Mouse (Mus musculus) brain, embryonic 14.5 days (tissue): ENCODE measurements around the gene Apoc1.

ENCODE experiments used
- CTCF ChIP-seq: fragments of 200-500 bp; IDR thresholded peaks from 2 replicates; pipeline ENCODE4 v1.5.1; 2012; ENCODE audit warnings: inconsistent platforms, mild to moderate bottlenecking, moderate library complexity, borderline replicate concordance; ENCODE audit not compliant: insufficient read depth, insufficient read length; ENCODE audit errors: extremely low read depth
- POLR2A ChIP-seq: fragments of 200-500 bp; IDR thresholded peaks from 2 replicates; pipeline ENCODE4 v1.6.1; 2012; ENCODE audit warnings: mild to moderate bottlenecking, inconsistent platforms, borderline replicate concordance; ENCODE audit not compliant: poor library complexity, insufficient read depth, insufficient read length, severe bottlenecking; ENCODE audit errors: extremely low read depth

- TF ChIP-seq POLR2A = no peak
- no peak for TF ChIP-seq CTCF
Measured at GRCm38 (mm10) chr7:19686521-19686920, 5.9 kb downstream of the Apoc1 start.
